Mouse (Mus musculus) neural tube, embryonic 15.5 days (tissue): ENCODE results near the gene Fgfr2. TPM values are rescaled to one million over a fixed set of nuclear protein-coding genes. Genes with fewer than 3 reads are reported as not detected.

ENCODE experiments used
- ATAC-seq: fragments of 200-750 bp; cut with Nextera tagmentation; 2 replicates; pipeline ENCODE4 v1.8.0; 2017; ENCODE audit warnings: mild to moderate bottlenecking, moderate TSS enrichment, moderate library complexity; ENCODE audit not compliant: low FRiP score
- H3K27ac ChIP-seq: fragments of 300-500 bp; sonication (generic); replicated peaks from 2 replicates; pipeline ENCODE4 v1.5.1; 2015; ENCODE audit warnings: mild to moderate bottlenecking, inconsistent platforms
- H3K27me3 ChIP-seq: fragments of 300-500 bp; sonication (generic); replicated peaks from 2 replicates; pipeline ENCODE4 v1.6.1; 2015; ENCODE audit warnings: inconsistent platforms
- H3K36me3 ChIP-seq: fragments of 300-500 bp; sonication (generic); 2 replicates; pipeline ENCODE4 v1.6.1; 2015; ENCODE audit warnings: inconsistent platforms
- H3K4me1 ChIP-seq: fragments of 300-500 bp; sonication (generic); 2 replicates; pipeline ENCODE4 v1.6.1; 2015; ENCODE audit warnings: inconsistent platforms
- H3K4me2 ChIP-seq: fragments of 300-500 bp; sonication (generic); 2 replicates; pipeline ENCODE4 v1.6.1; 2015; ENCODE audit warnings: inconsistent platforms, mild to moderate bottlenecking, moderate library complexity
- H3K4me3 ChIP-seq: fragments of 300-500 bp; sonication (generic); replicated peaks from 2 replicates; pipeline ENCODE4 v1.5.1; 2015; ENCODE audit warnings: mild to moderate bottlenecking, inconsistent platforms
- H3K9ac ChIP-seq: fragments of 300-500 bp; sonication (generic); replicated peaks from 2 replicates; pipeline ENCODE4 v1.6.1; 2015; ENCODE audit warnings: mild to moderate bottlenecking, inconsistent platforms
- H3K9me3 ChIP-seq: fragments of 300-500 bp; sonication (generic); replicated peaks from 2 replicates; pipeline ENCODE4 v1.6.1; 2016; ENCODE audit warnings: inconsistent platforms
- WGBS: fragments of 180-500 bp; shearing (Covaris S2); methylation state at CpG from one replicate; pipeline ENCODE4 v1.1.7; 2015; ENCODE audit warnings: mixed read lengths; 5-methylcytosine and 5-hydroxymethylcytosine counted together
- polyA plus RNA-seq: library from polyadenylated mRNA; unstranded; fragments of >200 nt; fragmentation: Nextera tagmentation; extraction: Ambion mirVana; gene quantifications from 2 replicates; pipeline ENCODE4 v1.2.1, GENCODE M21; 2015

The Fgfr2 gene
- polyA plus RNA-seq, 1 experiment from 2014 or later: 21.2 TPM

- Histone ChIP-seq H3K27me3 (no peaks in the 10 kb centered on the region), H3K9ac (no peak overlapping the region), H3K36me3 (peaks cover 7% of the 10 kb centered on the region; the same call in 1 of the 2 replicates), H3K9me3 (no peaks in the 10 kb centered on the region), H3K27ac (no peak overlapping the region), H3K4me1 (peaks cover 18% of the 10 kb centered on the region), H3K4me2 (no peak overlapping the region), H3K4me3 (no peak overlapping the region)
- 92% methylated on average over 5 of the region's 5 CpGs for WGBS
- no peak for ATAC-seq
Measured at GRCm38 (mm10) chr7:132772440-132772839, 350.7 kb downstream of the Fgfr2 start.

- H3K9me3 ChIP-seq: no peaks in the 10 kb centered on the region
- no peak overlapping the region for H3K4me3 ChIP-seq
- H3K4me2 ChIP-seq: no peak overlapping the region
- no peak for ATAC-seq
- no peaks in the 10 kb centered on the region for H3K27me3 ChIP-seq
- H3K27ac ChIP-seq: no peak overlapping the region
- peaks cover 29% of the 10 kb centered on the region for H3K4me1 ChIP-seq
- H3K9ac ChIP-seq: no peak overlapping the region
- no peaks in the 10 kb centered on the region for H3K36me3 ChIP-seq
- WGBS: 75% methylated on average over 12 of the region's 12 CpGs
Measured at GRCm38 (mm10) chr7:132768498-132769344, 354.4 kb downstream of the Fgfr2 start.

- no peak overlapping the region for H3K9ac ChIP-seq
- no peak overlapping the region for H3K4me3 ChIP-seq
- 76% methylated on average over 4 of the region's 4 CpGs for WGBS
- H3K4me1 ChIP-seq: peaks cover 29% of the 10 kb centered on the region
- H3K9me3 ChIP-seq: no peaks in the 10 kb centered on the region
- H3K4me2 ChIP-seq: no peak overlapping the region
- H3K27me3 ChIP-seq: no peaks in the 10 kb centered on the region
- no peaks in the 10 kb centered on the region for H3K36me3 ChIP-seq
- no peak overlapping the region; the same call in 1 of the 2 replicates for H3K27ac ChIP-seq
- no peak for ATAC-seq
Measured at GRCm38 (mm10) chr7:132767999-132768370, 355.2 kb downstream of the Fgfr2 start.

GRCm38 (mm10) chr7:132767233-132767998 is 355.7 kb downstream of the Fgfr2 start:
- Histone ChIP-seq H3K27me3 (no peaks in the 10 kb centered on the region), H3K36me3 (no peaks in the 10 kb centered on the region), H3K27ac (no peak overlapping the region), H3K4me1 (peaks cover 29% of the 10 kb centered on the region), H3K4me3 (no peak overlapping the region), H3K9ac (no peak overlapping the region), H3K4me2 (no peak overlapping the region), H3K9me3 (no peaks in the 10 kb centered on the region)
- ATAC-seq: peak; percentile 61
- WGBS: 18% methylated on average over 12 of the region's 12 CpGs

DNA sequence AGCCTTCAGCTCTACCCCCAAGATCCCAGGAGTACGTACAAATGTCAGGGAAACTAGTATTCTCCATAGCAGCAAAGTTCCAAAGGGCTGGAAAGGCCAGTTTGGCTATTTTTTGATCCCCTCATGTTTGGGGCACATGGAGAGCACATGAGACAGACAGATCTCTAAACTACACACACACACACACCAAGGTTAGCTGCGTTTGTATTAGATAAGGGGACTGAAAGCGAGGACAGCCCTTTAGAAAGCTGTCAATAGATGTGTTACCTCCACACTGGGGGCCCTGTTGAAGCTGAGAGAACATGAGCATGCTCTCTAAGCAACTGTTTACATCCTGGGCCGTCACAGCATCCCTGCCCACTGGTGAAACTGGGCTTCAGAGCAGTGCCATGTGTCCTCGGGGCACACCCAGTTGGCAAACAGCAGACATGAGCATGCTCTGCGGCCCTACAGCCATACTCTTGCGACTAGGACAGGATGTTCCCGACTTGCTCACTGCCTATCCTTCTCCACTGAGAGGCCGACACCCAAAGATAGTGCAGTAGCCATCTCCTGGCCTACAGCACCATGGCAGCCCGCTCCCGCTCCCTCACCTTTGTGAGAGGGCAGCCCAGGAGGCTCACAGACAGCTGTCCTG is 356.8 kb downstream of the Fgfr2 start:
- H3K27ac ChIP-seq: no peak overlapping the region
- no peaks in the 10 kb centered on the region for H3K27me3 ChIP-seq
- H3K4me2 ChIP-seq: no peak overlapping the region
- WGBS: 84% methylated on average over 11 of the region's 11 CpGs
- H3K36me3 ChIP-seq: no peaks in the 10 kb centered on the region
- ATAC-seq: no peak
- no peak overlapping the region for H3K9ac ChIP-seq
- H3K4me3 ChIP-seq: no peak overlapping the region
- H3K9me3 ChIP-seq: no peaks in the 10 kb centered on the region
- H3K4me1 ChIP-seq: peaks cover 29% of the 10 kb centered on the region

DNA sequence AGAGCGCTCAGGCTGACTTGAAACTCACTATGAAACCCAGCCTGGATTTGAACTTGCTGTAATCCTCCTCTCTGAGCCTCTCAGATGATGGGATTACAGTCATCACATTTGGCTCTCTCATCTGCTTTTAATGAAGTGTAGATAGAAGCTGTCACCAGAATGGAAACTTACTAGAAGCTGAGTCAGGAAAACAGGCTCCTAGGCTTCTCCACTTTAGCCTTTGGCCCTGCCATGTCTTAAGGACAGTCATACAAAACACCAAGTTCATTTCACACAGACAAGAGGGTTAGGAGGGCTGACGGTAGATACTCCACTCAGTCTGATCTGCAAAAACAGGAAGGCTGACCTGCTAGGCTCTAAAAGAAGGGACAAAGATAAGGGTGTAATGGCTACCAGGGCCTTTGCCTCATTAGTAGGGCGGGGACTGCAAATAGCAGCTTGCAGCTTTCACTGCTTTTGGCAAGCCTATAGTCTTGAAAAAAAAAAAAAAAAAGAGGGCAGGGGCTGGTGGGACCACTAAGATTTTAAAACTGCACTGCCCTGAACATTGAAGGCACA is 357.4 kb downstream of the Fgfr2 start:
- Histone ChIP-seq H3K27me3 (no peaks in the 10 kb centered on the region), H3K4me1 (peaks cover 27% of the 10 kb centered on the region), H3K36me3 (no peaks in the 10 kb centered on the region), H3K27ac (no peak overlapping the region), H3K9ac (no peak overlapping the region), H3K9me3 (no peaks in the 10 kb centered on the region), H3K4me2 (no peak overlapping the region), H3K4me3 (no peak overlapping the region)
- no peak for ATAC-seq
- WGBS: 76% methylated on average over 3 of the region's 3 CpGs

- Histone ChIP-seq H3K4me1 (peaks cover 27% of the 10 kb centered on the region), H3K9ac (no peak overlapping the region), H3K4me3 (no peak overlapping the region), H3K36me3 (no peaks in the 10 kb centered on the region), H3K9me3 (no peaks in the 10 kb centered on the region), H3K27me3 (no peaks in the 10 kb centered on the region), H3K27ac (no peak overlapping the region), H3K4me2 (no peak overlapping the region)
- 81% methylated on average over 4 of the region's 4 CpGs for WGBS
- no peak for ATAC-seq
Measured at GRCm38 (mm10) chr7:132764896-132765491, 358.2 kb downstream of the Fgfr2 start.

GRCm38 (mm10) chr7:132764314-132764713 is 358.8 kb downstream of the Fgfr2 start:
- Histone ChIP-seq H3K4me3 (no peak overlapping the region), H3K9ac (no peak overlapping the region), H3K36me3 (0 out of 2 replicates have a peak, but pooled peaks cover 7% of the 10 kb centered on the region), H3K27me3 (no peaks in the 10 kb centered on the region), H3K4me1 (peaks cover 27% of the 10 kb centered on the region), H3K9me3 (no peaks in the 10 kb centered on the region), H3K4me2 (no peak overlapping the region), H3K27ac (no peak overlapping the region)
- ATAC-seq: no peak
- 91% methylated on average over 4 of the region's 4 CpGs for whole genome bisulfite sequencing

GRCm38 (mm10) chr7:132763911-132764310 is 359.2 kb downstream of the Fgfr2 start:
- Histone ChIP-seq H3K9ac (no peak overlapping the region), H3K27me3 (no peaks in the 10 kb centered on the region), H3K27ac (no peak overlapping the region), H3K4me1 (peaks cover 27% of the 10 kb centered on the region), H3K4me3 (no peak overlapping the region), H3K4me2 (no peak overlapping the region), H3K36me3 (0 out of 2 replicates have a peak, but pooled peaks cover 11% of the 10 kb centered on the region), H3K9me3 (no peaks in the 10 kb centered on the region)
- ATAC-seq: no peak
- 90% methylated on average over 5 of the region's 5 CpGs for WGBS

DNA sequence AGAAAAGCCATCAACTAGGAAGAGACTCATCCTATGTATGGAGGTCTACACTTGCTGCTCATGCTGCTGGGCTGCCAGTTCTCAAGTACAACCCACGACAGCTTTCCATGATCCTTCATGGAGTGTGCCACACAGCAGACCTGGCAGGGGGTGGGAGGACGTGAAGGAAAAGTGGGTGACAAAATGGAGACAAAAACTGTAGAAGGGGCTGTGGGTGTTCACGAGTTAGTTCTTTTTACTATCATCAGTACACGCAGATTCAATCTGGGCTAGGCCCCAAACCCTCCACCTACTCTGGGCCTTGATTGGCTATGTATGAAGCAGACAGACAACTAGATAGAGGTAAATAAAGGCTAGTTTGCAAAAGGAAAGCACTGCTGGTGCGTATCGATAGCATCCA is 359.8 kb downstream of the Fgfr2 start:
- Histone ChIP-seq H3K27ac (no peak overlapping the region), H3K9me3 (no peaks in the 10 kb centered on the region), H3K36me3 (peaks cover 16% of the 10 kb centered on the region), H3K4me3 (no peak overlapping the region), H3K9ac (no peak overlapping the region), H3K27me3 (no peaks in the 10 kb centered on the region), H3K4me2 (no peak overlapping the region), H3K4me1 (peaks cover 23% of the 10 kb centered on the region)
- no peak for ATAC-seq
- WGBS: 95% methylated on average over 6 of the region's 6 CpGs

GRCm38 (mm10) chr7:132761409-132761808 is 361.7 kb downstream of the Fgfr2 start:
- Histone ChIP-seq H3K4me2 (no peak overlapping the region), H3K4me3 (no peak overlapping the region), H3K9me3 (no peaks in the 10 kb centered on the region), H3K27ac (no peak overlapping the region), H3K27me3 (no peaks in the 10 kb centered on the region), H3K9ac (no peak overlapping the region), H3K4me1 (peaks cover 5% of the 10 kb centered on the region), H3K36me3 (peaks cover 27% of the 10 kb centered on the region)
- no peak for ATAC-seq
- 90% methylated on average over 2 of the region's 2 CpGs for WGBS
